Mouse (Mus musculus): Measurements from ENCODE around the gene Olfr559.

DNA sequence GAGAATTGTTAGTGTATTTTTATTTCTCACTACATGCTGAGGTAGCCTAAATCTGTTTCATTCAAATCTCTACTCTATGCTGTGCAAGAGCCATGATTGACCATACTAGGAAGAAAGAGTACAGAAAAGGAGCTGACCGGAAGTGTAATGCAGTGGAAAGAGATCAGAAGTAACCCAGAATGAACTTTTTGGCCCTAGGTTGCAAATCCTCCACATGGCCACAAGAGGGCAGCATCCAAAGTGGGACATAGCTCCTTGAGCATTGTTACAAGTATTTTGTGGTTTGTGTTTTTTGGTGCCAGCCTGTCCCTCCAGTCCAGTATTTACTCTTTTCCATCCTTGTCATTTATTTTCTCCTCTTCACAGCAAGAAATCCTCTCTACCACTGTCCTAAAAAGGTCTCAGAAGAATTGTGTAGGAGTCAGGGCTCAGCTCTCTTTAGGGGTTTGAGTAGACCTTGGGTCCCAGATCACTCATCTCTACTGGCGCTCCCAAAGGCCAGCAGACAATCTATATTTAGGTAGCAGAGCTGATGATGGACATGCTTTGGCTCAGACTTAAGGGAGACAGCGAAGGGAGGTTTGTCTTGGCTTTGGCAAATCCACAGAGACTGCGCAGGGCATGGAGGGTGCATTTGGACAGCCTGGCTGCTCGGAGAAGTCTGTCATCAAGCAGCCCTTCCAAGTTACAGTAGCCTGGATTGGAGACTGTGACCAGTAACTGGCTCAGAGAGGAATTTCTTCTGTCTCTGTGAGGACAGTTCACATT is 31.7 kb downstream of the Olfr559 start, which contains the start of gene Olfr557:
- no peak for TF ChIP-seq EP300 (IDR thresholded peaks at IDR 0.05; ENCODE audit: low read length)
- no peak for TF ChIP-seq USF1 (IDR thresholded peaks at IDR 0.05; ENCODE audit: low read depth, low read length)
- peak; percentile 83 to 96 for TF ChIP-seq CTCF (conservative IDR thresholded peaks at IDR 0.05 in 1 of 2, IDR thresholded peaks at IDR 0.05 in 1 of 2; ENCODE audit: low read depth in 2 of 2, low read length in 2 of 2)
- no peak for TF ChIP-seq CHD2 (IDR thresholded peaks at IDR 0.05; ENCODE audit: low read length)
- no peak for TF ChIP-seq MEF2A (IDR thresholded peaks at IDR 0.05; ENCODE audit: borderline replicate concordance, low read depth, low read length)
- no peak for TF ChIP-seq MAX (IDR thresholded peaks at IDR 0.05; ENCODE audit: low read length)
- no peak for TF ChIP-seq JUND (conservative IDR thresholded peaks at IDR 0.05; ENCODE audit: low read depth, low read length)
- no peak for TF ChIP-seq POLR2A (IDR thresholded peaks at IDR 0.05; ENCODE audit: low read depth, low read length)
- TF ChIP-seq SIN3A (IDR thresholded peaks at IDR 0.05; ENCODE audit: low read length): no peak
- TF ChIP-seq ZC3H11A (IDR thresholded peaks at IDR 0.05; ENCODE audit: low read depth, low read length): no peak
- TF ChIP-seq USF2 (conservative IDR thresholded peaks at IDR 0.05; ENCODE audit: low read depth, low read length): no peak
- TF ChIP-seq CHD1 (IDR thresholded peaks at IDR 0.05; ENCODE audit: low read depth, low read length): no peak
- TF ChIP-seq RCOR1 (conservative IDR thresholded peaks at IDR 0.05; ENCODE audit: low read depth, low read length): no peak
- TF ChIP-seq GABPA (IDR thresholded peaks at IDR 0.05; ENCODE audit: insufficient replicate concordance, low read depth, low read length): no peak

Data from CH12.LX (cell line).